Mouse (Mus musculus) adipose tissue, adult 10 weeks (tissue): Measurements from ENCODE around the gene Phospho2. TPM values are rescaled to one million over a fixed set of nuclear protein-coding genes. Genes with fewer than 3 reads are reported as not detected.

Experiments used
- polyA plus RNA-seq: library from polyadenylated mRNA; stranded (reverse); fragments of 350-450 nt; fragmentation: Illumina TruSeq; extraction: RNeasy Lipid Tissue Mini Kit (QIAGEN cat#74804); gene quantifications from one replicate; pipeline ENCODE4 v1.2.3, GENCODE M21; 2014; ENCODE audit warnings: low read depth, low replicate concordance

The Phospho2 gene
- polyA plus RNA-seq: 27.0 TPM

DNA sequence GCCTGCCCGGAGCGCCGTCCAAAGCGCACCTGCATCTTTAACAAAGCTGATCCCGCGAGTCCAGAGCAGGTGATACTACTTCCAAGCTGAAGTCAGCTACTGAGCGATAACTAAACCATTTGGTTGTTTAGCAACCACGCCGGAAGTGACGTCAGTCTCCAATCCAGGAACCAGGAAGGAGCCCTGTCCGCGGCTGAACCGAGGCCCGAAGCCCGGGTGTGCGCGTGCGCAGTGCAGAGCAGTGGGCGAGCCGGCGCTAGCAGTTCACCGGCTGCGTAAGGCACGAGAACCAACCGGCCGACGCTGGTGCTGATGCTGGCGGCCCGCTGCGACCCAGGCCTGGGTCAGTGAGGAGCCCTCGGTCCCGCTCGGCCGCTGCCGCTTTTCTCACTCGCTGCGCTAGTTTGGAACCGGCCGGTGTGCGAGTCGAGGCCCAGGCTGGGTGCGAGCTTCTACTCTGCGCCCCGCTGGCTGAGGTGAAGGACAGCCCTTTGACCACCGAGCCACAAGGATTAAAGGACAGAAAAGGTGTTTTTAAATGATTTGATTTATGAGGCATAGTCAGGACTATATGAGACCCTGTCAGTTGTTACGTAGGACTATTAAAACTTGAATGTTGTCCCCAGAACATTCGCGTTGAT, at the start of gene Phospho2, which contains the start of gene Ccdc173:
Gene Phospho2, plus strand, starts transcription at position 195 of the 641 bp plus-strand sequence.
Gene Ccdc173, minus strand, starts transcription at position 147 of the 641 bp plus-strand sequence.

GRCm38 (mm10) chr2:69821711-69822110, 32.3 kb downstream of the Phospho2 start, which contains the start of gene Klhl23:
Gene Klhl23 (plus strand): TSS chr2:69821944.

Other genes with a start within 250 kb of the Phospho2 start
- 13.7 TPM for gene Lrp2, start 203.6 kb upstream of the Phospho2 start, polyA plus RNA-seq
- 15.2 TPM for gene Bbs5, start 142.5 kb upstream of the Phospho2 start, polyA plus RNA-seq
- 0.42 TPM for gene Klhl41, start 119.5 kb upstream of the Phospho2 start, polyA plus RNA-seq
- 11.1 TPM for gene Fastkd1, start 76.1 kb upstream of the Phospho2 start, polyA plus RNA-seq
- 28.4 TPM for gene Ppig, start 67.1 kb upstream of the Phospho2 start, polyA plus RNA-seq
- gene Ccdc173, start within 50 bp of the Phospho2 start, polyA plus RNA-seq: 5.8 TPM
- 22.6 TPM for gene Klhl23, start 32.3 kb downstream of the Phospho2 start, polyA plus RNA-seq
- gene Ssb, start 71.9 kb downstream of the Phospho2 start, polyA plus RNA-seq: 98.9 TPM
- gene Mettl5, start 96.0 kb downstream of the Phospho2 start, polyA plus RNA-seq: 21.0 TPM
- gene Ubr3, start 107.6 kb downstream of the Phospho2 start, polyA plus RNA-seq: 38.9 TPM
- gene Myo3b, start 249.5 kb downstream of the Phospho2 start, polyA plus RNA-seq: 40.9 TPM